Mouse (Mus musculus) small intestine, adult 2 months (tissue): ENCODE data around the gene Rfx3. TPM values are rescaled to one million over a fixed set of nuclear protein-coding genes. Genes with fewer than 3 reads are reported as not detected.

Experiments
- H3K27ac ChIP-seq: fragments of 200-500 bp; 2 replicates; pipeline ENCODE4 v1.5.1; 2012; ENCODE audit warnings: low read depth, low read length, control low read depth, inconsistent platforms; ENCODE audit not compliant: insufficient read depth
- H3K27me3 ChIP-seq: fragments of 200-500 bp; 2 replicates; pipeline ENCODE4 v1.6.1; 2012; ENCODE audit warnings: mild to moderate bottlenecking, moderate library complexity, low read length, inconsistent platforms; ENCODE audit not compliant: control insufficient read depth, insufficient read depth
- H3K36me3 ChIP-seq: fragments of 200-500 bp; 2 replicates; pipeline ENCODE4 v1.6.1; 2012; ENCODE audit warnings: mild to moderate bottlenecking, low read length, control low read depth, inconsistent platforms; ENCODE audit not compliant: control insufficient read depth, insufficient read depth
- H3K4me1 ChIP-seq: fragments of 200-500 bp; 2 replicates; pipeline ENCODE4 v1.6.1; 2012; ENCODE audit warnings: low read length, inconsistent platforms, mixed read lengths; ENCODE audit not compliant: control insufficient read depth, insufficient read depth, insufficient read length
- H3K4me3 ChIP-seq: fragments of 200-500 bp; 2 replicates; pipeline ENCODE4 v1.5.1; 2012; ENCODE audit warnings: low read depth, mild to moderate bottlenecking, control low read depth, inconsistent platforms, low read length, moderate library complexity
- CTCF ChIP-seq: fragments of 200-500 bp; IDR thresholded peaks from 2 replicates; pipeline ENCODE4 v1.5.1; 2012; ENCODE audit warnings: low read depth, mild to moderate bottlenecking, control low read depth, inconsistent platforms, low read length, moderate library complexity, mixed read lengths; ENCODE audit not compliant: insufficient replicate concordance, insufficient read length; ENCODE audit errors: extremely low read depth
- POLR2A ChIP-seq: fragments of 200-500 bp; IDR thresholded peaks from 2 replicates; pipeline ENCODE4 v1.6.1; 2012; ENCODE audit warnings: low read depth, mild to moderate bottlenecking, control low read depth, inconsistent platforms, low read length, moderate library complexity
- WGBS: fragments of 180-500 bp; shearing (Covaris S2); methylation state at CpG from one replicate; pipeline ENCODE4 v1.1.7; 2018; 5-methylcytosine and 5-hydroxymethylcytosine counted together
- polyA plus RNA-seq: library from polyadenylated mRNA; depleted of rRNA; stranded (reverse); fragments of >200 nt; gene quantifications from 2 replicates; pipeline ENCODE4 v1.2.3, GENCODE M21; 2012

The Rfx3 gene
- polyA plus RNA-seq, 1 experiment = 0.99 TPM

DNA sequence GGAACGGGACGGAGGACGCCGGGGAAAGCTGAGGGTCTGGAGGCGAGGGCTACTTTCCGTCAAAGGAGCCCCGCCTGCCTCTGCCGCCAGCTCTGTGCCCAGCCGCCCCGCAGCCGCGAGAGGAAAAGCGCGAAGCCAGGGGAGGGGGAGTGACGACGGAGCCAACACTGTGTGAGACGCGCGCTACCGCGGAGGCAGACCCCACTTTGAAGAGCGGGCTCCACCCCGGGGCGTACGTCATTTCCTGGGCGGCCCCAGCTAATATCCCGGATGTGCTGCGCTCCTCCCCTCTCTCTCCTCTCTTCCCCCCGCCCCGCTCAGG is 391 bp upstream of the Rfx3 start:
- WGBS = under 1% methylated on average over 28 of the region's 30 CpGs
- H3K27ac ChIP-seq = peak overlapping the region; percentile 97
- no peaks in the 10 kb centered on the region for H3K27me3 ChIP-seq
- TF ChIP-seq CTCF (no peak), POLR2A (peak; percentile 86; the same call in 1 of the 2 replicates)
- peaks cover 3% of the 10 kb centered on the region; the same call in 1 of the 2 replicates for H3K4me1 ChIP-seq
- H3K4me3 ChIP-seq = peak overlapping the region; percentile 68
- H3K36me3 ChIP-seq = no peaks in the 10 kb centered on the region

DNA sequence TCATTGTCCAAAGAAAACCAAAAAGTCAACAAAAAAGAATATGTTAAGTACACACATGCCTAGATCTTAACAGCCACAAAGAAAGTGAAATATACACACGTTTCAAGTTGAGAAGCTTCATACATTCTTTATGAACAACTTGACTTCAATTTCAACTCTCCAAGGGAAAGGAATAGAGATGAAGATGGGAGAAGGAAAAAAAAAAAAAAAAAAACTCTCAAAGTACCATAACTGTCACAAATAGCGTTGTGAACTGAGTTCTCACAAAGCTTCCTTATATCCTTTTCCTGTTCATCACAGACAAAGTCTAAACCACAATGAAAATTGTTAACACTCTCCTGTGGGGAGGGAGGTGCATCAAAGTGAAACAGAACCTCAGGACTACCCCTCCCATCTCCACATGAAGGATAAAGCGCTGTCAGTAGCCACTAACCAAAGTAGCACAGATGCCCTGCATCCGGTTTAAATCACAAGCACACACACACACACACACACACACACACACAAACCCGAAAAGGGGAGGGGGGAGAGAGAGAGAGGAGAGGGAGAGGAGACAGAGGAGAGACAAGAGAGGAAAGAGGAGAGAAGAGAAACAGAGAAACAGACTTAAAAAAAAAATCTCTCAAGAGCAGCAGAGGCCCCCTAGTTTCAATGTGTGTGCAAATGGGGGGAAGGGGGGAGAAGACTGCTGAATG is 1.2 kb downstream of the Rfx3 start:
- Histone ChIP-seq H3K4me1 (peaks cover 3% of the 10 kb centered on the region; the same call in 1 of the 2 replicates), H3K4me3 (peak overlapping the region; percentile 68), H3K36me3 (no peaks in the 10 kb centered on the region), H3K27me3 (no peaks in the 10 kb centered on the region), H3K27ac (no peak overlapping the region; the same call in 1 of the 2 replicates)
- 2% methylated on average over 5 of the region's 5 CpGs for WGBS
- TF ChIP-seq CTCF (no peak), POLR2A (no peak)

DNA sequence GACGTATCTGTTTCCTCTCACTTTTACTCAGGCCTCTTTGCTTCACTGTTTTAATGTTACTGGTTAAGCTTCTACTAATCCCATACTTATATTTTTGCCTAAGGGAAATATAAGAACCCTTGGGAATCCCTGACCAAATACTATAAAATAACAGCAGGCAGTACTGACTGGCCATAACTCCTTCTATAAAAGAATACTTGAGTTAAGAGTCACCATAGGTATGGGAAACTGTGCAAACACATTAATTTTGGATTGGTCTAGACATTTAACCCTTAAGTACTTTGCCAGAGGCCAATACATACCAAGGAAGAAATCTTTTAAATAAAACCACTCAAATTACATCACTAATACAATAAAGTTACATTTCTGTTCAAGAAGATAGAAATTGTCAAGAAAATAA is 6.8 kb downstream of the Rfx3 start:
- H3K36me3 ChIP-seq = no peaks in the 10 kb centered on the region

DNA sequence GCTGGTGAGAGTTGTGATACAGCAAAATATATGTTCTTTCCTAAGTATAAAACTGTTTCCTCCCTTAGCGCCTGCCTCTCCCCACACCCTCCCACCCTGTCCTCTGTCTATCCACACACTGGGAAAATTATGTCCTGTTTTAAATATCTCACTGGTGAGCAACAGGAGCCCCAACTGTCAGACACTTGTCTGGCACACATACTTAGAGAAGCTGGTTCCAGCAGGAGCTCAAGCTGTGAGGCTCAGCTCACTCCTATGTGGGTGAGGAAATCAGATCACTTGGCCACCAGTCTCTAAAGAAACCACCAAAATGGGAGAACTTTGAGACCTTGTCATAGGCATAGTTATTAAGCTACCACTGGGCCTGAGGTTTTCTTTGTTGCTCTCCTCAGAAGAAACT is 7.5 kb downstream of the Rfx3 start:
- TF ChIP-seq POLR2A = no peak
- TF ChIP-seq CTCF = no peak
- Histone ChIP-seq H3K27ac (no peak overlapping the region), H3K36me3 (no peaks in the 10 kb centered on the region)

More for the DNA sequence above, 6.8 kb downstream of the Rfx3 start:
- no peak for TF ChIP-seq CTCF
- TF ChIP-seq POLR2A = no peak
- no peaks in the 10 kb centered on the region for H3K4me1 ChIP-seq
- WGBS = 85% methylated on average over 1 of the region's 1 CpGs
- H3K4me3 ChIP-seq = no peak overlapping the region
- H3K27ac ChIP-seq = no peak overlapping the region
- H3K27me3 ChIP-seq = no peaks in the 10 kb centered on the region

DNA sequence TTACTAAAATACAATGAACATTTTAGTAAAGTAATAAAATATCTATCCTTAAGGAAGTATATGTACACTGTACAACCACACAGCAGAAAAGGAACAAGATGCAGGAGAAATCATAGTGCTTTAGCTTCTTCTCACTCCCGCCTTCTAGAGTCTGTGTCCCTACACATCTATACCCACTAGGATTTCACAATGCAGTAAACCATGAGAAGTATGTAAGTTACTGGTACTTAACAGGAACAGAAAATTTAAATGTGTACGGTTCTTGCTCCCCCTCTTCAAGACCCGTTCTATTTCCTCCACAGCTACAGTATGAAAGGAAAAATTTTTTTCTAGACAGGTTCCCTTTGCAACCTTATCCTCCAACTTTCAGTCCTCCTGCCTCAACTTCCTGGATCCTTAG is 8.3 kb downstream of the Rfx3 start:
- 73% methylated on average over 3 of the region's 3 CpGs for WGBS
- Histone ChIP-seq H3K27me3 (no peaks in the 10 kb centered on the region), H3K27ac (no peak overlapping the region), H3K4me1 (no peaks in the 10 kb centered on the region), H3K36me3 (no peaks in the 10 kb centered on the region), H3K4me3 (no peak overlapping the region)
- no peak for TF ChIP-seq POLR2A
- TF ChIP-seq CTCF = no peak

More for the DNA sequence above, 7.5 kb downstream of the Rfx3 start:
- WGBS = 89% methylated on average over 1 of the region's 1 CpGs
- H3K27me3 ChIP-seq = no peaks in the 10 kb centered on the region
- H3K4me1 ChIP-seq = no peaks in the 10 kb centered on the region
- H3K4me3 ChIP-seq = no peak overlapping the region

GRCm38 (mm10) chr19:27992800-27993199 is 18.2 kb downstream of the Rfx3 start:
- Histone ChIP-seq H3K27ac (no peak overlapping the region), H3K27me3 (no peaks in the 10 kb centered on the region), H3K36me3 (no peaks in the 10 kb centered on the region), H3K4me1 (no peaks in the 10 kb centered on the region), H3K4me3 (no peak overlapping the region)
- TF ChIP-seq POLR2A (no peak), CTCF (no peak)
- WGBS = 39% methylated on average over 7 of the region's 7 CpGs

GRCm38 (mm10) chr19:27988746-27989145 is 22.2 kb downstream of the Rfx3 start:
- WGBS = 83% methylated on average over 3 of the region's 3 CpGs
- TF ChIP-seq POLR2A (no peak), CTCF (no peak)
- H3K27me3 ChIP-seq = no peaks in the 10 kb centered on the region

More at GRCm38 (mm10) chr19:27988746-27989145, 22.2 kb downstream of the Rfx3 start:
- Histone ChIP-seq H3K4me3 (no peak overlapping the region), H3K36me3 (no peaks in the 10 kb centered on the region), H3K27ac (no peak overlapping the region), H3K4me1 (no peaks in the 10 kb centered on the region)
